8 mouse cellular contexts compared by ENCODE assay signal in genomic region chr5:138187661-138188306, GRCm38 (mm10). TPM values are rescaled to one million over a fixed set of nuclear protein-coding genes. Genes with fewer than 3 reads are reported as not detected.
DNase-seq lines count a peak whose midpoint lies in the region; ATAC-seq and TF ChIP-seq lines count a peak whose summit lies in the region.

No protein-coding gene starts in this region.

- peaks cover 5% of the 10 kb centered on the region; the same call in 1 of the 2 replicates for H3K36me3 ChIP-seq in ES-Bruce4 (ENCODE audit: control insufficient read depth, insufficient read depth, low read length, poor library complexity, severe bottlenecking)
- peaks cover 12% of the 10 kb centered on the region for H3K36me3 ChIP-seq in heart, embryonic 16.5 days (ENCODE audit: control insufficient read depth, insufficient read depth)
- peaks cover 8% of the 10 kb centered on the region; the same call in 1 of the 2 replicates for H3K36me3 ChIP-seq in liver, embryonic 14.5 days (replicated peaks; ENCODE audit: control insufficient read depth, insufficient read depth, low read depth)
- H3K36me3 ChIP-seq in neural tube, embryonic 11.5 days (ENCODE audit: control insufficient read depth, insufficient read depth, low read length) = no peaks in the 10 kb centered on the region; the same call in none of the 2 replicates
- no peaks in the 10 kb centered on the region for H3K36me3 ChIP-seq in testis, adult 2 months (ENCODE audit: control insufficient read depth, insufficient read depth, low read length)

- H3K4me2 ChIP-seq in heart, embryonic 16.5 days (ENCODE audit: low read depth, low read length) = peak overlapping the region; percentile 61
- H3K4me2 ChIP-seq in liver, embryonic 14.5 days (ENCODE audit: low read depth) = peak overlapping the region; percentile 93
- H3K4me2 ChIP-seq in neural tube, embryonic 11.5 days (ENCODE audit: low read depth) = peak overlapping the region; percentile 53

- no peaks in the 10 kb centered on the region for H3K27me3 ChIP-seq in ES-Bruce4 (ENCODE audit: control insufficient read depth, insufficient read depth, low read length, poor library complexity, severe bottlenecking)
- H3K27me3 ChIP-seq in heart, embryonic 16.5 days (ENCODE audit: control insufficient read depth, insufficient read depth, low read length) = no peaks in the 10 kb centered on the region
- H3K27me3 ChIP-seq in liver, embryonic 14.5 days (ENCODE audit: control insufficient read depth, insufficient read depth, low read length) = no peaks in the 10 kb centered on the region
- H3K27me3 ChIP-seq in neural tube, embryonic 11.5 days (ENCODE audit: control insufficient read depth, insufficient read depth, low read length) = no peaks in the 10 kb centered on the region
- H3K27me3 ChIP-seq in testis, adult 2 months (ENCODE audit: control insufficient read depth, insufficient read depth, low read length) = no peaks in the 10 kb centered on the region

- no peaks in the 10 kb centered on the region for H3K4me1 ChIP-seq in ES-Bruce4 (ENCODE audit: control insufficient read depth, insufficient read depth, low read length)
- peaks cover 14% of the 10 kb centered on the region for H3K4me1 ChIP-seq in heart, embryonic 16.5 days (ENCODE audit: control insufficient read depth, insufficient read depth, low read length)
- H3K4me1 ChIP-seq in liver, embryonic 14.5 days (replicated peaks; ENCODE audit: control insufficient read depth in 2 of 2, insufficient read depth in 2 of 2, low read length in 1 of 2) = peaks cover 13 to 14% of the 10 kb centered on the region in 2 experiments
- H3K4me1 ChIP-seq in neural tube, embryonic 11.5 days (ENCODE audit: control insufficient read depth, insufficient read depth, low read length) = 0 out of 2 replicates have a peak, but pooled peaks cover 5% of the 10 kb centered on the region
- H3K4me1 ChIP-seq in testis, adult 2 months (ENCODE audit: control insufficient read depth, insufficient read depth, low read length) = peaks cover 6% of the 10 kb centered on the region

- peak overlapping the region; percentile 95 for H3K4me3 ChIP-seq in ES-Bruce4 (ENCODE audit: low read depth, low read length)
- H3K4me3 ChIP-seq in heart, embryonic 16.5 days (ENCODE audit: low read length) = peak overlapping the region; percentile 70
- H3K4me3 ChIP-seq in liver, embryonic 14.5 days (ENCODE audit: insufficient read depth in 1 of 2, low read depth in 2 of 2, low read length in 2 of 2) = peak overlapping the region; percentile 75 to 99
- peak overlapping the region; percentile 51 for H3K4me3 ChIP-seq in neural tube, embryonic 11.5 days (ENCODE audit: low read depth, low read length)
- peak overlapping the region; percentile 98 for H3K4me3 ChIP-seq in testis, adult 2 months (ENCODE audit: control insufficient read depth, low read depth, low read length)

- H3K9ac ChIP-seq in ES-Bruce4 (ENCODE audit: low read depth, poor library complexity, severe bottlenecking) = peak overlapping the region; percentile 71
- peak overlapping the region; percentile 94 for H3K9ac ChIP-seq in heart, embryonic 16.5 days (ENCODE audit: low read length)
- peak overlapping the region; percentile 86 for H3K9ac ChIP-seq in liver, embryonic 14.5 days (replicated peaks)
- H3K9ac ChIP-seq in neural tube, embryonic 11.5 days (ENCODE audit: low read length) = peak overlapping the region; percentile 67

- H3K27ac ChIP-seq in ES-Bruce4 (ENCODE audit: insufficient read depth, low read length) = peak overlapping the region; percentile 2; the same call in 1 of the 2 replicates
- peak overlapping the region; percentile 83 for H3K27ac ChIP-seq in heart, embryonic 16.5 days (ENCODE audit: low read length)
- peak overlapping the region; percentile 81 for H3K27ac ChIP-seq in liver, embryonic 14.5 days
- H3K27ac ChIP-seq in neural tube, embryonic 11.5 days (ENCODE audit: low read depth, low read length) = no peak overlapping the region
- H3K27ac ChIP-seq in testis, adult 2 months (ENCODE audit: control insufficient read depth, insufficient read depth, low read depth, low read length) = peak overlapping the region; percentile 88

- TF ChIP-seq EP300 in ES-Bruce4 (IDR thresholded peaks at IDR 0.05; ENCODE audit: insufficient read depth, low read depth, low read length) = no peak
- TF ChIP-seq EP300 in liver, embryonic 14.5 days (IDR thresholded peaks at IDR 0.05; ENCODE audit: low read depth) = no peak

- no peaks in the 10 kb centered on the region for H3K9me3 ChIP-seq in ES-Bruce4 (replicated peaks; ENCODE audit: control insufficient read depth, insufficient read depth, low read length, poor library complexity, severe bottlenecking)
- no peaks in the 10 kb centered on the region for H3K9me3 ChIP-seq in heart, embryonic 16.5 days (replicated peaks; ENCODE audit: control insufficient read depth, low read length)
- no peaks in the 10 kb centered on the region for H3K9me3 ChIP-seq in liver, embryonic 14.5 days (ENCODE audit: control insufficient read depth, low read length)
- no peaks in the 10 kb centered on the region for H3K9me3 ChIP-seq in neural tube, embryonic 11.5 days (ENCODE audit: control insufficient read depth, low read length)

- peak; percentile 81 for ATAC-seq in heart, embryonic 16.5 days (replicated peaks; ENCODE audit: extremely low read depth, insufficient read depth, low FRiP score)
- peak; percentile 81 for ATAC-seq in liver, embryonic 14.5 days (ENCODE audit: insufficient read depth)
- peak; percentile 81 for ATAC-seq in neural tube, embryonic 11.5 days (ENCODE audit: insufficient read depth, low FRiP score, low TSS enrichment)

- no peak for TF ChIP-seq CTCF in ES-Bruce4 (IDR thresholded peaks at IDR 0.05; ENCODE audit: low read depth, low read length)
- TF ChIP-seq CTCF in liver, embryonic 14.5 days (IDR thresholded peaks at IDR 0.05; ENCODE audit: low read depth) = no peak
- TF ChIP-seq CTCF in testis, adult 2 months (IDR thresholded peaks at IDR 0.05; ENCODE audit: control insufficient read depth, insufficient read depth, insufficient replicate concordance, low read depth, low read length) = no peak

- under 1% methylated on average over 10 of the region's 10 CpGs for WGBS in heart, embryonic 16.5 days
- WGBS in liver, embryonic 14.5 days (ENCODE audit: insufficient replicate concordance) = under 1% methylated on average over 10 of the region's 10 CpGs
- under 1% methylated on average over 10 of the region's 10 CpGs for WGBS in neural tube, embryonic 11.5 days

- peak; percentile 77 for DNase-seq in c-Kit-negative CD71-positive TER-119-positive erythroid progenitor cells, embryonic 14.5 days (ENCODE audit: low read depth, low spot score)
- DNase-seq in fibroblast of lung, adult 2 months (ENCODE audit: low read depth) = peak; percentile 60
- peak; percentile 86 for DNase-seq in kidney, postnatal 14 days
- peak; percentile 74 to 77 (median 76) for DNase-seq in liver, embryonic 14.5 days (ENCODE audit: low read depth in 3 of 3, low spot score in 3 of 3)
- DNase-seq in neural tube, embryonic 11.5 days (ENCODE audit: low spot score) = peak; percentile 55

- no peak for TF ChIP-seq POLR2A in ES-Bruce4 (IDR thresholded peaks at IDR 0.05; ENCODE audit: insufficient read depth, low read length)
- no peak for TF ChIP-seq POLR2A in testis, adult 2 months (IDR thresholded peaks at IDR 0.05; ENCODE audit: control insufficient read depth, low read depth, low read length)

RNA-seq across cellular contexts. Expression of gene Cnpy4, which starts 0.5 kb away (rescaled TPM):
- polyA plus RNA-seq in ES-Bruce4 (2011; ENCODE audit: insufficient read depth, insufficient read length, low read depth, missing spikeins) = 22.7 and 24.3 TPM in 2 replicates
- 22.3 and 23.8 TPM in 2 replicates for polyA plus RNA-seq in heart, embryonic 16.5 days (2015; fragmentation: Nextera tagmentation; extraction: Ambion mirVana)
- 6.3 and 9.5 TPM in 2 replicates for polyA plus RNA-seq in liver, embryonic 14.5 days (2012; rRNA removed)
- polyA plus RNA-seq in liver, embryonic 14.5 days (2014; fragmentation: Nextera tagmentation; extraction: Ambion mirVana) = 12.6 and 12.8 TPM in 2 replicates
- 48.4 and 53.8 TPM in 2 replicates for polyA plus RNA-seq in neural tube, embryonic 11.5 days (2014; fragmentation: Nextera tagmentation; extraction: Ambion mirVana)
- 1.6 and 1.7 TPM in 2 replicates for polyA plus RNA-seq in testis, adult 2 months (2012; rRNA removed)

RNA-seq across cellular contexts. Expression of gene Taf6, which starts 0.5 kb away (rescaled TPM):
- 51.6 and 55.4 TPM in 2 replicates for polyA plus RNA-seq in ES-Bruce4 (2011; ENCODE audit: insufficient read depth, insufficient read length, low read depth, missing spikeins)
- polyA plus RNA-seq in heart, embryonic 16.5 days (2015; fragmentation: Nextera tagmentation; extraction: Ambion mirVana) = 58.9 and 59.8 TPM in 2 replicates
- 32.8 and 34.7 TPM in 2 replicates for polyA plus RNA-seq in liver, embryonic 14.5 days (2012; rRNA removed)
- polyA plus RNA-seq in liver, embryonic 14.5 days (2014; fragmentation: Nextera tagmentation; extraction: Ambion mirVana) = 33.2 and 37.9 TPM in 2 replicates
- 119 and 122 TPM in 2 replicates for polyA plus RNA-seq in neural tube, embryonic 11.5 days (2014; fragmentation: Nextera tagmentation; extraction: Ambion mirVana)
- polyA plus RNA-seq in testis, adult 2 months (2012; rRNA removed) = 141 and 154 TPM in 2 replicates

RNA-seq across cellular contexts. Expression of gene Mblac1, which starts 6.3 kb away (rescaled TPM):
- 0.68 and 1.4 TPM in 2 replicates for polyA plus RNA-seq in ES-Bruce4 (2011; ENCODE audit: insufficient read depth, insufficient read length, low read depth, missing spikeins)
- 6.1 and 6.3 TPM in 2 replicates for polyA plus RNA-seq in heart, embryonic 16.5 days (2015; fragmentation: Nextera tagmentation; extraction: Ambion mirVana)
- polyA plus RNA-seq in liver, embryonic 14.5 days (2012; rRNA removed) = 1.8 and 2.2 TPM in 2 replicates
- polyA plus RNA-seq in liver, embryonic 14.5 days (2014; fragmentation: Nextera tagmentation; extraction: Ambion mirVana) = 2.2 and 2.9 TPM in 2 replicates
- 10.2 and 10.8 TPM in 2 replicates for polyA plus RNA-seq in neural tube, embryonic 11.5 days (2014; fragmentation: Nextera tagmentation; extraction: Ambion mirVana)
- 5.4 and 6.2 TPM in 2 replicates for polyA plus RNA-seq in testis, adult 2 months (2012; rRNA removed)

RNA-seq across cellular contexts. Expression of gene Mcm7, which starts 15.6 kb away (rescaled TPM):
- 298 and 304 TPM in 2 replicates for polyA plus RNA-seq in ES-Bruce4 (2011; ENCODE audit: insufficient read depth, insufficient read length, low read depth, missing spikeins)
- 113 and 126 TPM in 2 replicates for polyA plus RNA-seq in heart, embryonic 16.5 days (2015; fragmentation: Nextera tagmentation; extraction: Ambion mirVana)
- polyA plus RNA-seq in liver, embryonic 14.5 days (2012; rRNA removed) = 96.1 and 116 TPM in 2 replicates
- 182 and 200 TPM in 2 replicates for polyA plus RNA-seq in liver, embryonic 14.5 days (2014; fragmentation: Nextera tagmentation; extraction: Ambion mirVana)
- polyA plus RNA-seq in neural tube, embryonic 11.5 days (2014; fragmentation: Nextera tagmentation; extraction: Ambion mirVana) = 272 and 282 TPM in 2 replicates
- polyA plus RNA-seq in testis, adult 2 months (2012; rRNA removed) = 93.6 and 96.0 TPM in 2 replicates

RNA-seq across cellular contexts. Expression of gene Ap4m1, which starts 16.0 kb away (rescaled TPM):
- polyA plus RNA-seq in ES-Bruce4 (2011; ENCODE audit: insufficient read depth, insufficient read length, low read depth, missing spikeins) = 11.4 and 14.7 TPM in 2 replicates
- 11.6 and 13.0 TPM in 2 replicates for polyA plus RNA-seq in heart, embryonic 16.5 days (2015; fragmentation: Nextera tagmentation; extraction: Ambion mirVana)
- polyA plus RNA-seq in liver, embryonic 14.5 days (2012; rRNA removed) = 10.3 and 10.8 TPM in 2 replicates
- polyA plus RNA-seq in liver, embryonic 14.5 days (2014; fragmentation: Nextera tagmentation; extraction: Ambion mirVana) = 3.9 and 4.6 TPM in 2 replicates
- 15.7 and 17.2 TPM in 2 replicates for polyA plus RNA-seq in neural tube, embryonic 11.5 days (2014; fragmentation: Nextera tagmentation; extraction: Ambion mirVana)
- 65.6 and 70.3 TPM in 2 replicates for polyA plus RNA-seq in testis, adult 2 months (2012; rRNA removed)
